8 mouse cellular contexts compared by ENCODE assay signal in genomic region chr12:20228321-20228999, GRCm38 (mm10).
DNase-seq lines count a peak whose midpoint lies in the region; ATAC-seq and TF ChIP-seq lines count a peak whose summit lies in the region.
"Not testable (repeated sequence)": the region's sequence is repeated elsewhere in the genome, so short reads cannot be mapped to it uniquely, and the experiment has no call there.

No protein-coding gene starts in this region.

- 0 out of 2 replicates have a peak, but pooled peaks have one; percentile 45 for ATAC-seq in hindbrain, embryonic 16.5 days
- peak; percentile 15; the same call in 1 of the 2 replicates for ATAC-seq in liver, embryonic 13.5 days (ENCODE audit: low read depth)
- peak; percentile 33; the same call in 1 of the 2 replicates for ATAC-seq in midbrain, postnatal 0 days (ENCODE audit: low FRiP score)
- ATAC-seq in stomach, embryonic 16.5 days (ENCODE audit: insufficient read depth, low FRiP score), result 0 out of 2 replicates have a peak, but pooled peaks have one; percentile 17

- not testable (repeated sequence) for H3K4me1 ChIP-seq in hindbrain, embryonic 16.5 days (ENCODE audit: control insufficient read depth, insufficient read depth, low read depth, low read length); liver, embryonic 13.5 days (replicated peaks); midbrain, postnatal 0 days (ENCODE audit: insufficient read depth, low read length); stomach, embryonic 16.5 days (ENCODE audit: control insufficient read depth, insufficient read depth, low read length)

- WGBS in hindbrain, embryonic 16.5 days, result 75% methylated on average over 21 of the region's 21 CpGs
- 63% methylated on average over 21 of the region's 21 CpGs for WGBS in liver, embryonic 13.5 days (ENCODE audit: insufficient replicate concordance)
- 72% methylated on average over 21 of the region's 21 CpGs for WGBS in midbrain, postnatal 0 days
- WGBS in stomach, embryonic 16.5 days, result 73% methylated on average over 21 of the region's 21 CpGs

- H3K27me3 ChIP-seq in hindbrain, embryonic 16.5 days (replicated peaks; ENCODE audit: control insufficient read depth, insufficient read depth, low read length); midbrain, postnatal 0 days (ENCODE audit: insufficient read depth, low read length); stomach, embryonic 16.5 days (ENCODE audit: control insufficient read depth, insufficient read depth, low read length): not testable (repeated sequence)
- peaks cover 10% of the 10 kb centered on the region for H3K27me3 ChIP-seq in liver, embryonic 13.5 days

- H3K36me3 ChIP-seq in hindbrain, embryonic 16.5 days (ENCODE audit: control insufficient read depth, insufficient read depth, low read length); midbrain, postnatal 0 days (ENCODE audit: insufficient read depth, low read length): not testable (repeated sequence)
- peaks cover 31% of the 10 kb centered on the region for H3K36me3 ChIP-seq in liver, embryonic 13.5 days
- peaks cover 24% of the 10 kb centered on the region for H3K36me3 ChIP-seq in stomach, embryonic 16.5 days (ENCODE audit: control insufficient read depth, insufficient read depth, low read length)

- peak; percentile 7 for DNase-seq in 3134 (ENCODE audit: extremely low read depth, insufficient read length, low spot score)
- DNase-seq in embryo, embryonic 10.5 days (ENCODE audit: low spot score), result peak; percentile 1
- peak; percentile 6 for DNase-seq in gastrocnemius, postnatal 25 days
- peak; percentile 1 to 33 for DNase-seq in kidney, postnatal 25 days
- not testable (repeated sequence) for DNase-seq in liver, embryonic 13.5 days
- DNase-seq in midbrain, postnatal 0 days (ENCODE audit: low spot score), result peak; percentile 0

- not testable (repeated sequence) for H3K4me2 ChIP-seq in hindbrain, embryonic 16.5 days (ENCODE audit: low read length); liver, embryonic 13.5 days; midbrain, postnatal 0 days (ENCODE audit: low read depth, low read length, poor library complexity, severe bottlenecking); stomach, embryonic 16.5 days (ENCODE audit: low read depth, low read length)

- H3K9ac ChIP-seq in hindbrain, embryonic 16.5 days (ENCODE audit: low read depth, low read length); liver, embryonic 13.5 days; midbrain, postnatal 0 days (replicated peaks; ENCODE audit: low read length, poor library complexity, severe bottlenecking); stomach, embryonic 16.5 days (ENCODE audit: low read length): not testable (repeated sequence)

- H3K9me3 ChIP-seq in hindbrain, embryonic 16.5 days (ENCODE audit: control insufficient read depth, low read length), result peaks cover 66% of the 10 kb centered on the region
- H3K9me3 ChIP-seq in liver, embryonic 13.5 days (replicated peaks), result peaks cover 70% of the 10 kb centered on the region
- peaks cover 69% of the 10 kb centered on the region for H3K9me3 ChIP-seq in midbrain, postnatal 0 days (ENCODE audit: low read length)
- peaks cover 69% of the 10 kb centered on the region for H3K9me3 ChIP-seq in stomach, embryonic 16.5 days (replicated peaks; ENCODE audit: control insufficient read depth, low read length)

- not testable (repeated sequence) for H3K4me3 ChIP-seq in hindbrain, embryonic 16.5 days (ENCODE audit: low read length); liver, embryonic 13.5 days (replicated peaks); midbrain, postnatal 0 days (ENCODE audit: low read depth, low read length); stomach, embryonic 16.5 days (replicated peaks; ENCODE audit: low read length)

- TF ChIP-seq CTCF in midbrain, postnatal 0 days (IDR thresholded peaks at IDR 0.05), result not testable (repeated sequence)

- H3K27ac ChIP-seq in hindbrain, embryonic 16.5 days (ENCODE audit: low read depth, low read length); liver, embryonic 13.5 days; midbrain, postnatal 0 days (ENCODE audit: low read depth, low read length); stomach, embryonic 16.5 days (ENCODE audit: low read length): not testable (repeated sequence)
